Mouse (Mus musculus) stomach, postnatal 0 days (tissue): ENCODE measurements around the gene Gm36245. TPM values are rescaled to one million over a fixed set of nuclear protein-coding genes. Genes with fewer than 3 reads are reported as not detected.
"Not testable (repeated sequence)": the region's sequence is repeated elsewhere in the genome, so short reads cannot be mapped to it uniquely, and the experiment has no call there.

Experiments
- ATAC-seq: fragments of 200-750 bp; cut with Nextera tagmentation; 2 replicates; pipeline ENCODE4 v1.8.0; 2017; ENCODE audit not compliant: low FRiP score, low TSS enrichment
- DNase-seq: peaks from one replicate; pipeline ENCODE4 v3.0.0-alpha.2; 2016; ENCODE audit warnings: low spot score
- H3K27ac ChIP-seq: fragments of 300-500 bp; sonication (generic); replicated peaks from 2 replicates; pipeline ENCODE4 v1.5.1; 2014; ENCODE audit warnings: mild to moderate bottlenecking, control low read depth
- H3K27me3 ChIP-seq: fragments of 300-500 bp; sonication (generic); 2 replicates; pipeline ENCODE4 v1.6.1; 2014; ENCODE audit warnings: low read length; ENCODE audit not compliant: control insufficient read depth, insufficient read depth
- H3K36me3 ChIP-seq: fragments of 300-500 bp; sonication (generic); 2 replicates; pipeline ENCODE4 v1.6.1; 2014; ENCODE audit warnings: low read length, mixed read lengths; ENCODE audit not compliant: control insufficient read depth, insufficient read depth
- H3K4me1 ChIP-seq: fragments of 300-500 bp; sonication (generic); replicated peaks from 2 replicates; pipeline ENCODE4 v1.6.1; 2014; ENCODE audit warnings: antibody characterized with exemption; ENCODE audit not compliant: control insufficient read depth, insufficient read depth
- H3K4me2 ChIP-seq: fragments of 300-500 bp; sonication (generic); replicated peaks from 2 replicates; pipeline ENCODE4 v1.6.1; 2014; ENCODE audit warnings: low read depth, mild to moderate bottlenecking, control low read depth, moderate library complexity
- H3K4me3 ChIP-seq: fragments of 300-500 bp; sonication (generic); 2 replicates; pipeline ENCODE4 v1.5.1; 2014; ENCODE audit warnings: low read depth, low read length, control low read depth
- H3K9ac ChIP-seq: fragments of 300-500 bp; sonication (generic); 2 replicates; pipeline ENCODE4 v1.6.1; 2014; ENCODE audit warnings: mild to moderate bottlenecking, low read length, control low read depth, mixed read lengths
- H3K9me3 ChIP-seq: fragments of 300-500 bp; sonication (generic); 2 replicates; pipeline ENCODE4 v1.6.1; 2016; ENCODE audit warnings: low read length; ENCODE audit not compliant: control insufficient read depth
- CTCF ChIP-seq: IDR thresholded peaks from 2 replicates; pipeline ENCODE4 v1.5.1; 2016; ENCODE audit warnings: antibody characterized with exemption, low read depth, mild to moderate bottlenecking, moderate library complexity
- EP300 ChIP-seq: optimal IDR thresholded peaks from 2 replicates; pipeline ENCODE3; 2016; ENCODE audit warnings: antibody characterized with exemption
- WGBS: fragments of 180-500 bp; shearing (Covaris S2); extraction: QIAGEN DNeasy Blood & Tissue Kit; methylation state at CpG from one replicate; pipeline ENCODE4 v1.1.7; 2014; 5-methylcytosine and 5-hydroxymethylcytosine counted together
- polyA plus RNA-seq: library from polyadenylated mRNA; unstranded; fragments of >200 nt; fragmentation: Nextera tagmentation; extraction: Ambion mirVana; gene quantifications from 2 replicates; pipeline ENCODE4 v1.2.1, GENCODE M21; 2015

The Gm36245 gene
- polyA plus RNA-seq, 1 experiment from 2014 or later: not detected

DNA sequence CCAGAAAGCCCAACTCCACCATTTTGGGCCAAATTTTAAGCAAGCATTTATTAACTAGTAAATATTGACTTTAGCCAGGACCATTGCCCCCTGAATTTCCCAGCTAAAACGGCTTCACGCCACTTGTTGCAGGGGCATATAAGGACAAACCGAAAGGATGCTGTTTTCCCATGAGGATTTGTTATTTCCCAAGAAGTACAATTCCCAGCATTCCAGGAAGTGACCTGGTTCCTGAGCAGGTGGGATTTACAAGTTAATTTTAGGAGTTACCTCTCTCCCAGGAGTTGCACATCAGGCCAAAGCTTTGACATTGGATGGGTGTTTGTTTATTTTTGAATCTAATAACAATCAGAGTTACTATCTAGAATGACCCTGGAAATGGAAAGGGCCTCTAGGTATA, 7.0 kb downstream of the Gm36245 start:
- DNase-seq: no peak
- Histone ChIP-seq H3K9me3 (no peaks in the 10 kb centered on the region), H3K27ac (no peak overlapping the region), H3K4me2 (no peak overlapping the region), H3K27me3 (no peaks in the 10 kb centered on the region), H3K4me1 (no peaks in the 10 kb centered on the region), H3K36me3 (no peaks in the 10 kb centered on the region), H3K9ac (no peak overlapping the region), H3K4me3 (no peak overlapping the region)
- TF ChIP-seq EP300 (no peak), CTCF (no peak)
- no peak for ATAC-seq
- WGBS: 91% methylated on average over 3 of the region's 3 CpGs

DNA sequence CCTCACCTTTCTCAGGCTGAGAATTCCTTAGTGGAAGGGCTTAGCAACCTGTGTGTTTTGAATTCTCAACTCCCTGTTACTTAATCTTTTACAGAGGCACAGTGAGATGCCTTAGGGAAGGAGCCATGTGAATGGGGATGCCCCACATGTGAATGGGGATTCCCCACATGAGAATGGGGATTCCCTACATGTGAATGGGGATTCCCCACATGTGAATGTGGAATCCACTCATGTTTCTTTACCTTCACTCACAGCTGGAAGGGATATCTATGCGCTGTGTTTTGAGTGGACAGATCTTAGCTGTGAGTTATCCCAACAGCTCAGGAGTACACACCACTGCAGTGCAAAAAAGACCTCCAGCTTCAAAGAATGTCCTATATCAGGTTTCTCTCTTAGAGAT, 25.7 kb downstream of the Gm36245 start:
- H3K9ac ChIP-seq: no peak overlapping the region
- no peaks in the 10 kb centered on the region for H3K36me3 ChIP-seq
- no peaks in the 10 kb centered on the region for H3K9me3 ChIP-seq
- no peaks in the 10 kb centered on the region for H3K27me3 ChIP-seq
- no peak overlapping the region for H3K4me2 ChIP-seq
- no peak overlapping the region for H3K27ac ChIP-seq
- 82% methylated on average over 1 of the region's 1 CpGs for WGBS
- ATAC-seq: no peak
- H3K4me3 ChIP-seq: no peak overlapping the region
- TF ChIP-seq CTCF (no peak), EP300 (no peak)
- DNase-seq: no peak
- no peaks in the 10 kb centered on the region for H3K4me1 ChIP-seq

DNA sequence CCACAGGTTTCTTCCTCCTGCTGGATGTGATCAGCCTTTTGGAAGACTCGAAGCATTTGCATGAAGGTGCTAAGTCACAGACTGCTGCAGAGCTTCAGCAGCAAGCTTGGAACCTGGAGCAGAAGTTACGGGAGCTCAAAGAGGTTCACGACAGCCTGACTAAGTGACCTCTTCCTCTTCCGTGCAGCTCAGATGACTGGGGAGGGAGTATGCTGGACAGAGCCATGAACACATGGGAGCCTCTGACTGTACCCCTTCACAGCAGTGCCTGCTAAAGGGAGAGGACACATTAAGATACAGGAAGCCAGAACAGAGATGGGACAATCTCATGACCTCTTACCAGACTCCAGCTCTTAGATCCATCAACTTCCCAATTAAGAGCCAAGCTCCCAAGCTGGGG, 27.4 kb downstream of the Gm36245 start:
- H3K4me2 ChIP-seq, H3K9me3 ChIP-seq, H3K27me3 ChIP-seq, ATAC-seq, DNase-seq, H3K4me3 ChIP-seq, H3K9ac ChIP-seq, H3K27ac ChIP-seq, H3K36me3 ChIP-seq, H3K4me1 ChIP-seq: not testable (repeated sequence)
- WGBS: 68% methylated on average over 4 of the region's 4 CpGs

DNA sequence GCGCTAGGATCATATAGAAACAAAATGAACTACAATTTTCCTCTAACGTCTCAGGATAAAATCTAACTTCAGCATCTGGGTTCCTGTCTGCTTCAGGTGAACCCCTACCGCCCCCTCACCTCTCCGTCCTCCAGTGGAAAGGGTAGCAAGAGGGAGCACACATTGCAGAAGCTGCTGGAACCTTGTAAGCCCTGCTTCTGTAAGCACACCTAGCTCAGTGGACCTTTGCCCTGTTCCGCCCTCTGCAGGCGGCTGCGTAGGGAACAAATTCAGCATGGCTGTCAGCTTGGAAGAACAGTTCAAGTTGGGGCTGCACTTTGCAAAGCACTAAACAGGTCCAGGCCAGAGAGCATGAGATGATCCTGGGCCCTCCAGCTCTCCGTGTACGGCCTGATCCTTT, 29.6 kb downstream of the Gm36245 start:
- H3K9ac ChIP-seq, H3K36me3 ChIP-seq, H3K27me3 ChIP-seq, H3K4me2 ChIP-seq, H3K4me1 ChIP-seq, H3K27ac ChIP-seq, H3K9me3 ChIP-seq, H3K4me3 ChIP-seq: not testable (repeated sequence)
- TF ChIP-seq CTCF: peak; percentile 61
- ATAC-seq (0 out of 2 replicates have a peak, but pooled peaks have one; percentile 61), DNase-seq (peak; percentile 64)
- WGBS: 49% methylated on average over 9 of the region's 9 CpGs

DNA sequence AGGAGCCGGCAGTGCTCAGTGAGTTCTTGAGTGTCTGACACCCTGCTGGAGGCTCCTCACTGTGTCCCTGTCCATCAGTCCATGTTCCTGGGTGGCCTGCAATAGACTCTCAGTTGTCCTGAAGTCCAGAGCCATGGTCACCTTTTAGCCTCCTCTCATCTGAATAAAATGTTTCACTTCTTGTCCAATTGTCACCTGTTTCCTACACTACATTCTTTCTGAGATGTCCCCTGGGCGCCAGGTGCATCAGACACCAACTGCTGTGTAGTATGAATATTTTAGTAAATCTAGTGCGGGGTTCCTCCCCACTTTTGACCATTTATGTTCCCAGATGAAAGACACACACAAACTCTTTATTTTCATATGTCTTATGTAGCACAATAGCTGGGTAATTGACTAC, 30.8 kb downstream of the Gm36245 start:
- H3K36me3 ChIP-seq, H3K4me1 ChIP-seq, H3K4me2 ChIP-seq, H3K4me3 ChIP-seq, H3K9ac ChIP-seq, H3K9me3 ChIP-seq, H3K27me3 ChIP-seq, DNase-seq, ATAC-seq, H3K27ac ChIP-seq: not testable (repeated sequence)
- 86% methylated on average over 3 of the region's 3 CpGs for WGBS

DNA sequence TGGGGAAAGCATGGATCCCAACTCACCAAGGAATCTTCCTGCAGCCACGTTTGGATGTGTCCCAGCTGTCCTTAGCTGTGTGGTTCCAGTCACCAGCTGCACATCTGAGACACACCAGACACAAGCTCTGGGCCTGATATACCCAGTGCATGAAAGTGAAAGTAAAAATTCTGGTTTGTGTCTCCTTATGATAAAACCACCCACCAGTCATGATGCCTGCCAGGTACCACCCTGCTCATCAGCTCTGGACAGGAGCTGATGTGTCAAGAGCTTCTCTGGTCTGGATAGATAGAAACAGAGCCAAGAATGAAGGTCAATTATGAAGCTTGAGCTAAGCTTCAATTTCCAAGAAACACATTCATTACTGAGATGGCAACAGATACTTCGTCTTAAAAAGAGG, 44.1 kb downstream of the Gm36245 start, which contains the start of gene Apol11b:
Gene Apol11b (minus strand): TSS at position 111 of the 400 bp plus-strand sequence.
- H3K9me3 ChIP-seq, H3K9ac ChIP-seq, H3K4me3 ChIP-seq, H3K36me3 ChIP-seq, DNase-seq, H3K27ac ChIP-seq, ATAC-seq, H3K4me1 ChIP-seq, H3K27me3 ChIP-seq, H3K4me2 ChIP-seq: not testable (repeated sequence)
- WGBS: 78% methylated on average over 2 of the region's 2 CpGs

DNA sequence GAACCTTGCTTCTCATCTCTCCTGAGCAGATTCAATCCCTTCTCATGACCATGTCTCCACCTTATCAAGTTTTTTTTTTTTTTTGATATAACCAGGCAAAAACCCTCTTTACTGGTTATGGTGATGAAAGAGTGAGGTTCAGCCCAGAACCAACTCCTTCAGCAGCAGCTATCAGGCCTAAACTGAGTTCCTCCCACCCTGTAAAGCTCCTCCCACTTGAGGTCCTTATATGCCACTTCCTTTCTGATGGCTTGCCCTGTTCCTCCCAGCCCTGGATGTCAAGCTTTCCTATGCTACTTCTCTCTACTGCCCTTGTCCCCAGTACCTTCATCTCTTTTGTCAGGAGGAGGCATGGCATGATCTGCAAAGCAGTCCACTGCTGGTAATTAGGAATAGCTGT, 52.1 kb downstream of the Gm36245 start:
- not testable (repeated sequence) for H3K9ac ChIP-seq, H3K4me1 ChIP-seq, DNase-seq, H3K27me3 ChIP-seq, H3K36me3 ChIP-seq, H3K4me3 ChIP-seq, ATAC-seq, H3K4me2 ChIP-seq, H3K9me3 ChIP-seq, H3K27ac ChIP-seq

Other genes with a start within 250 kb of the Gm36245 start
- gene Apol7a, start 200.1 kb upstream of the Gm36245 start, polyA plus RNA-seq: 12.7 and 14.5 TPM in 2 replicates
- gene Apol9a, start 188.1 kb upstream of the Gm36245 start, polyA plus RNA-seq: 2.3 and 3.1 TPM in 2 replicates
- gene Apol7b, start 151.8 kb upstream of the Gm36245 start, polyA plus RNA-seq: 0.15 TPM in 1 of 2 replicates, not detected in the other
- not detected in 2 replicates for gene Apol10a, start 122.2 kb upstream of the Gm36245 start, polyA plus RNA-seq
- gene Apol11a, start 91.0 kb upstream of the Gm36245 start, polyA plus RNA-seq: not detected in 2 replicates
- gene Apol7c, start 65.9 kb upstream of the Gm36245 start, polyA plus RNA-seq: 0.28 and 0.34 TPM in 2 replicates
- gene 1700025B11Rik, start 37.4 kb upstream of the Gm36245 start, polyA plus RNA-seq: not detected in 2 replicates
- 0.38 and 0.50 TPM in 2 replicates for gene Apol10b, start 3.1 kb upstream of the Gm36245 start, polyA plus RNA-seq
- 0.05 and 0.08 TPM in 2 replicates for gene Apol11b, start 44.0 kb downstream of the Gm36245 start, polyA plus RNA-seq
- gene Apol7e, start 99.6 kb downstream of the Gm36245 start, polyA plus RNA-seq: 0.10 TPM in 1 of 2 replicates, not detected in the other
- gene Apol9b, start 129.8 kb downstream of the Gm36245 start, polyA plus RNA-seq: 0.33 and 0.45 TPM in 2 replicates
- 0.05 and 0.10 TPM in 2 replicates for gene Apol8, start 157.7 kb downstream of the Gm36245 start, polyA plus RNA-seq
- gene Myh9, start 242.9 kb downstream of the Gm36245 start, polyA plus RNA-seq: 27.9 and 32.9 TPM in 2 replicates